Mouse (Mus musculus) erythroblast, adult 5-6 weeks (primary cell): ENCODE measurements around the gene Akr1b3. TPM values are rescaled to one million over a fixed set of nuclear protein-coding genes. Genes with fewer than 3 reads are reported as not detected.
"Not testable (repeated sequence)": the region's sequence is repeated elsewhere in the genome, so short reads cannot be mapped to it uniquely, and the experiment has no call there.

ENCODE experiments used
- ATAC-seq: replicated peaks from 2 replicates; pipeline ENCODE4 v1.8.0; 2016; ENCODE audit warnings: moderate number of reproducible peaks, mild to moderate bottlenecking, moderate TSS enrichment, inconsistent platforms; ENCODE audit not compliant: poor library complexity, low FRiP score, severe bottlenecking
- total RNA-seq, 2 experiments: library from RNA; stranded (forward) in 1 of 2; stranded (reverse) in 1 of 2; fragments of 150-400 nt in 1 of 2; fragments of 200-764, 138-1000 nt in 1 of 2; gene quantifications; 2 replicates each; pipeline versions ENCODE4 v1.2.3 to v1.2.4; 2015 to 2017; ENCODE audit warnings: low replicate concordance in 2 of 2

Gene Akr1b3
- 18.6 and 72.8 TPM in 2 replicates for total RNA-seq (2015; ENCODE audit: low replicate concordance)
- 18.1 and 27.4 TPM in 2 replicates for total RNA-seq (2017; ENCODE audit: low replicate concordance)

- peak; percentile 88 for ATAC-seq
Measured at GRCm38 (mm10) chr6:34316854-34317771, at the start of gene Akr1b3. TSS of gene Akr1b3 (minus strand) at chr6:34317478.

GRCm38 (mm10) chr6:34364217-34365136 is 47.2 kb upstream of the Akr1b3 start:
- ATAC-seq = no peak

GRCm38 (mm10) chr6:34355841-34356240 is 38.6 kb upstream of the Akr1b3 start:
- ATAC-seq = no peak

- ATAC-seq = no peak
Measured at GRCm38 (mm10) chr6:34355349-34355747, 38.1 kb upstream of the Akr1b3 start.

- ATAC-seq = no peak
Measured at GRCm38 (mm10) chr6:34354354-34355348, 37.4 kb upstream of the Akr1b3 start.

GRCm38 (mm10) chr6:34353658-34354353 is 36.5 kb upstream of the Akr1b3 start, which contains the start of gene Akr1b8:
TSS of gene Akr1b8 (plus strand) at chr6:34354119.
- no peak for ATAC-seq

GRCm38 (mm10) chr6:34352401-34352800 is 35.1 kb upstream of the Akr1b3 start:
- ATAC-seq = no peak

- not testable (repeated sequence) for ATAC-seq
Measured at GRCm38 (mm10) chr6:34351481-34351880, 34.2 kb upstream of the Akr1b3 start.

- ATAC-seq = no peak
Measured at GRCm38 (mm10) chr6:34350037-34350699, 32.9 kb upstream of the Akr1b3 start.

GRCm38 (mm10) chr6:34346096-34346898 is 29.0 kb upstream of the Akr1b3 start:
- peak; percentile 69 for ATAC-seq

GRCm38 (mm10) chr6:34344935-34345334 is 27.7 kb upstream of the Akr1b3 start:
- ATAC-seq = no peak

- ATAC-seq = no peak
Measured at GRCm38 (mm10) chr6:34344135-34344850, 27.0 kb upstream of the Akr1b3 start.

- ATAC-seq = no peak
Measured at GRCm38 (mm10) chr6:34343426-34343825, 26.1 kb upstream of the Akr1b3 start.

- no peak for ATAC-seq
Measured at GRCm38 (mm10) chr6:34342476-34342875, 25.2 kb upstream of the Akr1b3 start.

- ATAC-seq = no peak
Measured at GRCm38 (mm10) chr6:34341991-34342390, 24.7 kb upstream of the Akr1b3 start.

- ATAC-seq = no peak
Measured at GRCm38 (mm10) chr6:34337799-34338198, 20.5 kb upstream of the Akr1b3 start.

GRCm38 (mm10) chr6:34334673-34335072 is 17.4 kb upstream of the Akr1b3 start:
- no peak for ATAC-seq
